Mouse (Mus musculus): ENCODE data around the gene Pakap. TPM values are rescaled to one million over a fixed set of nuclear protein-coding genes. Genes with fewer than 3 reads are reported as not detected.
A peak's percentile ranks its signal among the peaks of the same experiment; 100 is the strongest.

Gene Pakap
- polyA plus RNA-seq, 1 experiment from 2014 or later: 25.4 TPM

DNA sequence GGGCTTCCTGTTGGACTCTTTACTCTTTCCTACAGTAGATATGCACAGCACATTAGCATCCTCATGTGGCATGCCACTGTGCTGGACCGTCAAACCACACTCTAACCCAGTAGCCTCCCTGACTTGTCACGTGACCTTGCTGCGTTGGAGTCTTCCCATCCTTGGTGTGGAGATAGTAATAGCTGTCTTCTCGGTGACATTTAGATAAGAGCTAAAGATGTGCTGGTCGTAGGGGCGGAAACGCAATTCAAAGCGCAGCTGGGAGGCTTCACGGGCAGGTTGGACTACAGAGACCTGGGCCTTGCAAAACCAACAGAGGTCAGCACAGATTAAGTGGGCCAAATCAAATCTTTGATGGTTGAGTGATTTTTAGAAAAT, 33.5 kb downstream of the Pakap start:
- no peak overlapping the region for H3K4me2 ChIP-seq (ENCODE audit: low read depth, low read length)
- peaks cover 20% of the 10 kb centered on the region for H3K4me1 ChIP-seq (ENCODE audit: control insufficient read depth, insufficient read depth, low read length)
- DNase-seq (ENCODE audit: low spot score) (no peak), ATAC-seq (ENCODE audit: low read depth) (no peak)
- H3K9ac ChIP-seq (ENCODE audit: low read depth, low read length): no peak overlapping the region
- 78% methylated on average over 9 of the region's 9 CpGs for WGBS
- H3K9me3 ChIP-seq (ENCODE audit: control insufficient read depth, low read length): no peaks in the 10 kb centered on the region
- H3K36me3 ChIP-seq (ENCODE audit: control insufficient read depth, insufficient read depth, low read length): no peaks in the 10 kb centered on the region
- H3K27me3 ChIP-seq (replicated peaks; ENCODE audit: control insufficient read depth, insufficient read depth, low read length): no peaks in the 10 kb centered on the region
- H3K27ac ChIP-seq (replicated peaks; ENCODE audit: low read depth, low read length): no peak overlapping the region
- H3K4me3 ChIP-seq (ENCODE audit: low read depth, low read length): no peak overlapping the region

DNA sequence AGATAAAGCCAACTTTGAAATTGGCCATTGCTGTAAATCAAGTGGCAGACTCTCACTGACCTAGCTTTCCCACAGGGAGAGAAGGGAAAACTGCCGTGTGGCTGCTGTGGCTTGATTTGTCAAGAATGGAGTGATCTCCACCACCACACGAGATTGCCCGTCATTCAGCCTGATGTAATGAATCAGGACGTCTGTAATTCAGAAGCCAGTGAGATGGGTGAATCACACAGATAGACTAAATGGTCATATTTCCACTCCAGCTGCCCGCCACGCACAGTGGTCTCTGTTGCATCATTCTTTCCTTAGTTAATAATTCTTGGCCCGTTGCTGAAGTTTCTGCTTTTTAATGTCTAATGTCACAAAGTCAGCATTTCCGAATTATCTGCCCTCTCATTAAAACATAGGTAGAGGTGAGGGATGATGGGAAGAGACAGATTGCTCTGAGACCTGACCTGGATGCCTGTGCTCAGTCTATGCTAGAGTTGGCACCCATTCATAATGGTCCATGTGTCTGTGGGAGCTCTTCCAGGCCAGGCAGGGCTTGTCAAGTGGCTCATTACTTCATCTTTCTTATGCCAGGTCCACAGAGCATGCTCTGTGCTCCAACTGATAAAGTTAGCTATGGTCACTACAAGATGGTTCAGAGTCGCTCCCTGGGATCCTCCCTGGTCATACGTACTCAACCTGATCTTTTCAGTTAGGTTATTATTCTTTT, 34.1 kb downstream of the Pakap start:
- H3K4me3 ChIP-seq (ENCODE audit: low read depth, low read length): no peak overlapping the region
- WGBS: 79% methylated on average over 10 of the region's 10 CpGs

DNA sequence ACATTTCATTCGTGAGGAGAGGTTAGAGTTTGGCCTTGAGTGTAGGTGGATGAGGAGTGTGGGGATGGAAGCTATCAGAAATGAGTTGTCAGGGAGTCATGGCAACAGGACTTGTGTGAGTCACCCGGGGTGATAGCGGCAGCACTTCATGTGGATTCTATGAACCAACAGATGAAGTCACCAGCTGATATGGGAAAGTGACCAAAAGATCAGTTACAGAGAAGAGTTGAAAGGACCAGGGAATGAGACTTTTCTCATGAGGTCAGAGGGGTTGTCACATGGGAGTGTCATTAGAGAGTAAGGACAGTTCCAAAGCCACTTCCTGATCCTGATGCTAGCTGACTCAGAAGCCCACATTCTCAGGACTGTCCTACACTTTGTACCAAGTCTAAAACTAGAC, 38.3 kb downstream of the Pakap start:
- Histone ChIP-seq H3K27ac (replicated peaks; ENCODE audit: low read depth, low read length) (no peak overlapping the region), H3K36me3 (ENCODE audit: control insufficient read depth, insufficient read depth, low read length) (no peaks in the 10 kb centered on the region), H3K4me3 (ENCODE audit: low read depth, low read length) (no peak overlapping the region), H3K4me1 (ENCODE audit: control insufficient read depth, insufficient read depth, low read length) (peaks cover 44% of the 10 kb centered on the region), H3K4me2 (ENCODE audit: low read depth, low read length) (no peak overlapping the region), H3K9me3 (ENCODE audit: control insufficient read depth, low read length) (no peaks in the 10 kb centered on the region), H3K9ac (ENCODE audit: low read depth, low read length) (no peak overlapping the region), H3K27me3 (replicated peaks; ENCODE audit: control insufficient read depth, insufficient read depth, low read length) (no peaks in the 10 kb centered on the region)
- DNase-seq (ENCODE audit: low spot score): no peak
- no peak for ATAC-seq (ENCODE audit: low read depth)
- WGBS: 84% methylated on average over 3 of the region's 3 CpGs

More for the DNA sequence above, 34.1 kb downstream of the Pakap start:
- Histone ChIP-seq H3K9ac (ENCODE audit: low read depth, low read length) (no peak overlapping the region), H3K4me1 (ENCODE audit: control insufficient read depth, insufficient read depth, low read length) (peaks cover 26% of the 10 kb centered on the region), H3K4me2 (ENCODE audit: low read depth, low read length) (no peak overlapping the region), H3K9me3 (ENCODE audit: control insufficient read depth, low read length) (no peaks in the 10 kb centered on the region), H3K27me3 (replicated peaks; ENCODE audit: control insufficient read depth, insufficient read depth, low read length) (no peaks in the 10 kb centered on the region), H3K27ac (replicated peaks; ENCODE audit: low read depth, low read length) (no peak overlapping the region), H3K36me3 (ENCODE audit: control insufficient read depth, insufficient read depth, low read length) (no peaks in the 10 kb centered on the region)
- ATAC-seq (ENCODE audit: low read depth) (no peak), DNase-seq (ENCODE audit: low spot score) (peak; percentile 14)

DNA sequence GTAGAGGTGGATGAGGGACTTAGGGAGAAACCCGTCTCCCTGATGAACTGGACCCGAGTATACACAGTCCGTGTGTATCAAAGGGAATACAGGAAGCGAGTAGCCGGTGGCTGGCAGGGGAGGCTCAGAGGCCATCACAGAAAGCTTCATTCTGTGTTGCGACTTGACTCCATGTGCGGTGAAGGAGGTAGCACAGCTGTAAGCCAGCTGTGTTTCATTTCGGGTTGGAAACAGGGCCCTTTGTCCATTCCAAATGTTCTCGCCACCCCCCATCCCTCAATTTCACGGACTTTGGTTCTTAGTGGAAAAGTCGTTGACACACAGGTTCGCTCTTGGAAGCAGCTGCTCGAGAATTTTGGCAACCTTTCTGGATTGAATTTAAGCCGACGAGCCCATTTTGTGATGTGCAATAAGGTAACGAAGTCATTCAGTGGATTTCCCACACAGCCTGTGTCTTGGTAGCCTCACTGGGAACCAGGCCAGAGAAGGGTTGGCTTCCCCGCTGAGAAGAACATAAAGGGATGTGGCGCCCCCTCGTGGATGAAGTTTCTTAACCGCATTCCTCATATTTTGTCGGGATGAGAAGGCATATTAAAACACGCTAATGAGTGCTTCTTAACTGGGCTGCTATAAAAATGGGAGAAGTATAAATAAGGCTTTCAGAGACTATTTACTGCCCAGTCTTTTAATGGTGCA, 39.4 kb downstream of the Pakap start:
- WGBS: 15% methylated on average over 22 of the region's 22 CpGs
- DNase-seq (ENCODE audit: low spot score) (peak; percentile 98), ATAC-seq (ENCODE audit: low read depth) (peak; percentile 80)
- peak overlapping the region; percentile 49 for H3K4me2 ChIP-seq (ENCODE audit: low read depth, low read length)
- no peaks in the 10 kb centered on the region for H3K27me3 ChIP-seq (replicated peaks; ENCODE audit: control insufficient read depth, insufficient read depth, low read length)
- H3K9ac ChIP-seq (ENCODE audit: low read depth, low read length): peak overlapping the region; percentile 17; the same call in 1 of the 2 replicates
- peaks cover 52% of the 10 kb centered on the region for H3K4me1 ChIP-seq (ENCODE audit: control insufficient read depth, insufficient read depth, low read length)
- H3K27ac ChIP-seq (replicated peaks; ENCODE audit: low read depth, low read length): peak overlapping the region; percentile 63
- no peaks in the 10 kb centered on the region for H3K9me3 ChIP-seq (ENCODE audit: control insufficient read depth, low read length)
- peak overlapping the region; percentile 7; the same call in 1 of the 2 replicates for H3K4me3 ChIP-seq (ENCODE audit: low read depth, low read length)
- no peaks in the 10 kb centered on the region for H3K36me3 ChIP-seq (ENCODE audit: control insufficient read depth, insufficient read depth, low read length)

DNA sequence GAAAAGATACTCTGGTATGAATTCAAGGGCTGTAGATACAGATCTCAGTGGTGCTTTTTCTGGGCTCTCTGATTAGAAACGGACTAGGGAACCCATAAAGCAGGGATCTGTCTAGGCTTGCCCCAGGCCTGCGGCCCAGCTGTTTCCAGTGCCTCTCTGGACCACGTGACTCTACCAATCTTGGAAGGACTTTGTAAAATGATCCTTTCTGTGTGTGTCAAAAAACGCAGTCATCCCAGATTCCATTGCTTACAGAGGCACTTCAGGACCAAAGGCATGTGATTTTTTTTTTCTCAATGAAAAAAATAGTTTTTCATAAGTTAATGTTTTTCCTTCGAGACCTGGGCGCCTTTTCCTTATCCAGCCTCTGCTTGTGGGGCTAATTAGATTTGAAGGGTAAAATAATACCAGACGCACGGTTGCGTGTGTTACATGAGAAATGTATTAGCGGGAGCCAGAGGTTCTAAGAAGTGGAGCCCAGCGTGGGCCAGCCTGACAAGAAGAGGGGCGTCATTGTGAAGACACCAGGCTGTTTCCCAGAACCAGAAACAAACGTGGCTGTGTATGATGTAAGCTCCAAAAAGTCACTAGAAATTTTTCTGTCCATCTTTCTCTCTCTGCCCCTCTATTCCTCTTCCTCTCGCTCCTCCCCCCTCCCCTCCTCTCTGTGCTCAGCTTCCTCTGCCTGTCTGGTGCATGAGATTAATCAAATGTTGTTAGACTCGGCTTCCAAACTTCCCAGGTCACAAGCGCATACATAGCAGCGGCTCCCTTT, 43.5 kb downstream of the Pakap start:
- H3K36me3 ChIP-seq (ENCODE audit: control insufficient read depth, insufficient read depth, low read length): no peaks in the 10 kb centered on the region
- no peaks in the 10 kb centered on the region for H3K27me3 ChIP-seq (replicated peaks; ENCODE audit: control insufficient read depth, insufficient read depth, low read length)
- peak overlapping the region; percentile 50 for H3K4me2 ChIP-seq (ENCODE audit: low read depth, low read length)
- peak overlapping the region; percentile 79 for H3K27ac ChIP-seq (replicated peaks; ENCODE audit: low read depth, low read length)
- 9% methylated on average over 17 of the region's 17 CpGs for WGBS
- peak; percentile 94 for DNase-seq (ENCODE audit: low spot score)
- H3K4me1 ChIP-seq (ENCODE audit: control insufficient read depth, insufficient read depth, low read length): peaks cover 53% of the 10 kb centered on the region
- peak overlapping the region; percentile 23; the same call in 1 of the 2 replicates for H3K9ac ChIP-seq (ENCODE audit: low read depth, low read length)
- peak; percentile 86 for ATAC-seq (ENCODE audit: low read depth)
- H3K4me3 ChIP-seq (ENCODE audit: low read depth, low read length): peak overlapping the region; percentile 9
- H3K9me3 ChIP-seq (ENCODE audit: control insufficient read depth, low read length): no peaks in the 10 kb centered on the region

DNA sequence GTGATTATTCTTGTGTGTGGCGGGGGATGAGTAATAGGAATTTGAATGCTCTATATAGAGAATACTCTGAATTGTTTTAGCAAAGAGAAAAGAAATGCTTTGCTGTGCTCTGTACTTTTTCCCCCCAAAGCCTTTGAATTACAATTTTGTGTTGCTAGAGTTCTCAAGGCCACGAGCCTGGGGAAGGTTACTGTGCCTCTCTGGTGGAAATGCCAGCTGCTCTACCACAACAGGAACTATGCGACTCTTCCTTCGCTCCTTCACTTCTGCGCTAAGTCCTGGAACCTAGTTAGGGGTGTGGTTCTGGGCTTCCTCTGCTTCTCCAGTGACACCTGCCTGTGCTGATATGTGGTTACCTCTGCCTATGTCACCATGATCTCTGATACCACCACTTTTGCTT, 44.7 kb downstream of the Pakap start:
- H3K4me2 ChIP-seq (ENCODE audit: low read depth, low read length): 0 out of 2 replicates have a peak overlapping the region, but pooled peaks have one; percentile 50
- no peak overlapping the region for H3K9ac ChIP-seq (ENCODE audit: low read depth, low read length)
- WGBS: 71% methylated on average over 5 of the region's 5 CpGs
- H3K27ac ChIP-seq (replicated peaks; ENCODE audit: low read depth, low read length): 0 out of 2 replicates have a peak overlapping the region, but pooled peaks have one; percentile 79
- H3K27me3 ChIP-seq (replicated peaks; ENCODE audit: control insufficient read depth, insufficient read depth, low read length): no peaks in the 10 kb centered on the region
- H3K4me3 ChIP-seq (ENCODE audit: low read depth, low read length): no peak overlapping the region
- DNase-seq (ENCODE audit: low spot score): no peak
- no peak for ATAC-seq (ENCODE audit: low read depth)
- H3K36me3 ChIP-seq (ENCODE audit: control insufficient read depth, insufficient read depth, low read length): no peaks in the 10 kb centered on the region
- peaks cover 43% of the 10 kb centered on the region for H3K4me1 ChIP-seq (ENCODE audit: control insufficient read depth, insufficient read depth, low read length)
- no peaks in the 10 kb centered on the region for H3K9me3 ChIP-seq (ENCODE audit: control insufficient read depth, low read length)

DNA sequence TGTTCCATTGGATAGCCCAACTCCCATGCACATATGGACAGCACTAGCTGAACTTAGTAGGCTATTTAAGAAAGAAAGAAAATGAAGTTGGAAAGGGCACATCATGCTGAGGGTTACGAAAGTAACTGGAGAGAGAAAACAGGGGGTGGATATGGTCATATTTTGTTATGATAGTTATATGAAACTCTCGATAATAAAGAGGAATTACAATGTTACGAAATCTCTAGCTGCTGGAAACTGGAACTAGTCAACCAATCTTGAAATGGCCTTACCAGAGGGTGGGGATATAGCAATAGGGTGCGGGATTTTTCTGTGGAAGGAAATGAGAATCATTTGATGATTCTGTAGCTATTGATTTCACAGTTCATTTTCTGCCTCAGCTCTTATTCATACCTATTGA, 46.7 kb downstream of the Pakap start:
- H3K27me3 ChIP-seq (replicated peaks; ENCODE audit: control insufficient read depth, insufficient read depth, low read length): no peaks in the 10 kb centered on the region
- H3K4me3 ChIP-seq (ENCODE audit: low read depth, low read length): no peak overlapping the region
- H3K9me3 ChIP-seq (ENCODE audit: control insufficient read depth, low read length): no peaks in the 10 kb centered on the region
- H3K4me1 ChIP-seq (ENCODE audit: control insufficient read depth, insufficient read depth, low read length): peaks cover 34% of the 10 kb centered on the region
- no peak overlapping the region for H3K4me2 ChIP-seq (ENCODE audit: low read depth, low read length)
- no peak overlapping the region for H3K9ac ChIP-seq (ENCODE audit: low read depth, low read length)
- 90% methylated on average over 4 of the region's 4 CpGs for WGBS
- ATAC-seq (ENCODE audit: low read depth): no peak
- no peaks in the 10 kb centered on the region for H3K36me3 ChIP-seq (ENCODE audit: control insufficient read depth, insufficient read depth, low read length)
- no peak for DNase-seq (ENCODE audit: low spot score)
- H3K27ac ChIP-seq (replicated peaks; ENCODE audit: low read depth, low read length): no peak overlapping the region

DNA sequence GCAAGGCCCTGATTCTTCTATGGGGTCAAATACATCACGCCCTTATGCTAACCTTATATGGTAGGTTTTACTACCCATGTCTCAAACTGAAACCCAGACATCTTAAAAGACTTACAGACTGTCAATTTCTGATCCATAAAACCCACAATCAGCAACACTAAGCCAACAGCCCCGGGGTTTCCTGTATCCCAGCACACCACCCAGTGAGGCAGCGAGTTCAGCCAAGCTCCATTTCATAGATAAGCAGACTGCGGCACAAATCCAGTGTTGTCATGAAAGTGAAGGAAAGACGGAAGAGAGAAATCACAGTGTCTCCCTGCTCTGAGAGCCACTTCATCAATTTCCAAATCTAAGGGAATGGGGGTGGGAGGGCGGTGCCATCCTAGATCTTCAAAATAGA, 50.8 kb downstream of the Pakap start:
- WGBS: 67% methylated on average over 6 of the region's 6 CpGs

More for the DNA sequence above, 50.8 kb downstream of the Pakap start:
- Histone ChIP-seq H3K27me3 (replicated peaks; ENCODE audit: control insufficient read depth, insufficient read depth, low read length) (no peaks in the 10 kb centered on the region), H3K4me2 (ENCODE audit: low read depth, low read length) (no peak overlapping the region), H3K36me3 (ENCODE audit: control insufficient read depth, insufficient read depth, low read length) (no peaks in the 10 kb centered on the region), H3K9me3 (ENCODE audit: control insufficient read depth, low read length) (no peaks in the 10 kb centered on the region), H3K9ac (ENCODE audit: low read depth, low read length) (no peak overlapping the region), H3K4me1 (ENCODE audit: control insufficient read depth, insufficient read depth, low read length) (no peaks in the 10 kb centered on the region; the same call in 1 of the 2 replicates), H3K4me3 (ENCODE audit: low read depth, low read length) (no peak overlapping the region), H3K27ac (replicated peaks; ENCODE audit: low read depth, low read length) (no peak overlapping the region)
- ATAC-seq (ENCODE audit: low read depth) (no peak), DNase-seq (ENCODE audit: low spot score) (no peak)
